Mouse (Mus musculus): ENCODE measurements around the gene Olfr1269.

Olfr1269 gene

GRCm38 (mm10) chr2:90121312-90121711 lies at the start of gene Olfr1269:
Gene Olfr1269, minus strand, starts transcription at chr2:90121412.
- no peak for DNase-seq (ENCODE audit: low spot score in 2 of 2)

- no peak for DNase-seq (ENCODE audit: low spot score in 2 of 2)
These were observed 32.7 kb upstream of the Olfr1269 start for GRCm38 (mm10) chr2:90153916-90154315.

DNA sequence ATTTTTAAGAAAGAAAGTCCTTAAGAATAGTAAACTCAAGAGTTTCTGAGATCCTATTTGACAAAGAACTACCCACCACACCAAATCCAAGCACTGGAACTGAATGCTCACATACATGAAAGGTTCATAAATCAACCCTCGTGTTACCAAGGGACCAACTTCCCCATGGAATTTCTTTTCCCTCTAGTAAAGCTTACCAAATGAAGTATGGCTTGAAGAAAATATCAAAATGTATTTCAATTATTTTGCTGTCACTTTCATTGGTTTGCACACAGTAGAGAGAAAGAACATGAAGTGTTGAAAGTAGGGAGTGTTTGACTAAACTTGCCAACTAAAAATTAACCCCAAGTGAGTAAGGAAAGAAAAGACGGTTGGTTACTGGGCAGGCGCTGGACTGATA lies 31.8 kb upstream of the Olfr1269 start, which contains the start of gene Olfr1270:
Gene Olfr1270, minus strand, starts transcription at position 101 of the 400 bp plus-strand sequence.
- no peak for DNase-seq (ENCODE audit: low spot score in 2 of 2)

- no peak for DNase-seq (ENCODE audit: low spot score in 2 of 2)
These were observed 21.0 kb upstream of the Olfr1269 start, which contains the start of gene Olfr32 for GRCm38 (mm10) chr2:90142196-90142595. Gene Olfr32, minus strand, starts transcription at chr2:90142296.

GRCm38 (mm10) chr2:90070065-90070464 lies 51.1 kb downstream of the Olfr1269 start:
- no peak for DNase-seq (ENCODE audit: low spot score in 2 of 2)

Measured in frontal cortex, postnatal 10 days (tissue).